Mouse (Mus musculus) forebrain, postnatal 0 days (tissue): ENCODE data around the gene Artn. TPM values are rescaled to one million over a fixed set of nuclear protein-coding genes. Genes with fewer than 3 reads are reported as not detected.

Experiments used
- ATAC-seq: fragments of 200-750 bp; cut with Nextera tagmentation; 2 replicates; pipeline ENCODE4 v1.8.0; 2017; ENCODE audit warnings: mild to moderate bottlenecking, moderate library complexity
- DNase-seq: peaks from one replicate; pipeline ENCODE4 v3.0.0-alpha.2; 2015
- H3K27ac ChIP-seq: fragments of 300-500 bp; sonication (generic); 2 replicates; pipeline ENCODE4 v1.5.1; 2014; ENCODE audit warnings: low read depth, mild to moderate bottlenecking, antibody characterized with exemption, low read length, moderate library complexity, mixed read lengths
- H3K27me3 ChIP-seq: fragments of 300-500 bp; sonication (generic); 2 replicates; pipeline ENCODE4 v1.6.1; 2014; ENCODE audit warnings: mild to moderate bottlenecking, low read length, mixed read lengths; ENCODE audit not compliant: insufficient read depth
- H3K36me3 ChIP-seq: fragments of 300-500 bp; sonication (generic); 2 replicates; pipeline ENCODE4 v1.6.1; 2014; ENCODE audit warnings: mild to moderate bottlenecking, moderate library complexity; ENCODE audit not compliant: insufficient read depth
- H3K4me1 ChIP-seq: fragments of 300-500 bp; sonication (generic); 2 replicates; pipeline ENCODE4 v1.6.1; 2014; ENCODE audit warnings: antibody characterized with exemption; ENCODE audit not compliant: insufficient read depth
- H3K4me2 ChIP-seq: fragments of 300-500 bp; sonication (generic); 2 replicates; pipeline ENCODE4 v1.6.1; 2014; ENCODE audit warnings: low read depth, mild to moderate bottlenecking, moderate library complexity
- H3K4me3 ChIP-seq: fragments of 300-500 bp; sonication (generic); 2 replicates; pipeline ENCODE4 v1.5.1; 2014; ENCODE audit warnings: low read depth, low read length, mixed read lengths
- H3K9ac ChIP-seq: fragments of 300-500 bp; sonication (generic); 2 replicates; pipeline ENCODE4 v1.6.1; 2014; ENCODE audit warnings: mild to moderate bottlenecking
- H3K9me3 ChIP-seq: fragments of 300-500 bp; sonication (generic); 2 replicates; pipeline ENCODE4 v1.6.1; 2016; ENCODE audit warnings: low read length
- CTCF ChIP-seq: sonication (generic); IDR thresholded peaks from 2 replicates; pipeline ENCODE4 v1.5.1; 2016; ENCODE audit warnings: antibody characterized with exemption, control low read depth, low read depth
- WGBS: fragments of 180-500 bp; shearing (Covaris S2); extraction: QIAGEN DNeasy Blood & Tissue Kit; methylation state at CpG from one replicate; pipeline ENCODE4 v1.1.7; 2014; 5-methylcytosine and 5-hydroxymethylcytosine counted together
- polyA plus RNA-seq: library from polyadenylated mRNA; unstranded; fragments of >200 nt; fragmentation: Nextera tagmentation; extraction: Ambion mirVana; gene quantifications from 2 replicates; pipeline ENCODE4 v1.2.1, GENCODE M21; 2015
- total RNA-seq: library from RNA; depleted of rRNA; stranded (reverse); fragments of >200 nt; gene quantifications from 2 replicates; pipeline ENCODE4 v1.2.3, GENCODE M21; 2014

The Artn gene
- total and polyA plus RNA-seq, 2 experiments from 2014 or later: 0.54 to 0.62 TPM

DNA sequence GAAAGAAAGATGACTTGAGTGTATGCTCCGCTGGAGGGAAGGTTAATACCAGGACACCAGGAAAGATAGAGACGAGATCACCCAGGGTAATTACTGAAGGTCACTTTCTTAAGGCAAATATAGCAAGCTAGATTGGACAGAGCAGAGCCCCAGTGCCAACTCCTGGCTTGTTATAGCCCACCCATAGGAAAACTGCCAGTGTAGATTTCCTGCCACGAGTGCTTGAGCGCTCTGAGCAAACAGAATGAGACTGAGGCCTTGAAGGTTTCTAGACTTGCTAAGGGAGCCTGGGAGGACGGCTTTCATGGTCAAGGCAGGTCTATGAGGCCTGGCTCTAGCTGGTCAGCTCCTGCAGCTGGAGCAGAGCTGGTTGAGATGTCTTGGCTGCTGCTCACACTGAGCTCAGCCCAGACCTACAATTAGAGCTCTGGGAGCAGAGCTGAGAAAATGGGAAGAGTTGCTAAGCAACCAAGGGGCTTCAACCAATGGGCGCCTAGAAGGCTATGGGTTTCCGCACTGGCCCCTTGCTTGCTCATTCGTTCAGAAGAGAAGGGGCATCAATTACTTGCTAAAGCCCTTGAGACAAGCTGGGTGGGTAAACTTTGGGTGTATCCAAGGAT lies 20.6 kb downstream of the Artn start:
- Histone ChIP-seq H3K27me3 (no peaks in the 10 kb centered on the region), H3K9me3 (no peaks in the 10 kb centered on the region), H3K4me2 (peak overlapping the region; percentile 47), H3K36me3 (peaks cover 30% of the 10 kb centered on the region), H3K4me3 (peak overlapping the region; percentile 24), H3K9ac (peak overlapping the region; percentile 37), H3K27ac (peak overlapping the region; percentile 86), H3K4me1 (peaks cover 42% of the 10 kb centered on the region)
- 27% methylated on average over 8 of the region's 8 CpGs for WGBS
- ATAC-seq (peak; percentile 95), DNase-seq (peak; percentile 76)
- TF ChIP-seq CTCF: no peak

GRCm38 (mm10) chr4:117906196-117906595 lies 23.4 kb downstream of the Artn start:
- TF ChIP-seq CTCF: no peak
- H3K4me3 ChIP-seq: no peak overlapping the region
- H3K9me3 ChIP-seq: no peaks in the 10 kb centered on the region
- DNase-seq: no peak
- H3K36me3 ChIP-seq: peaks cover 44% of the 10 kb centered on the region
- H3K9ac ChIP-seq: no peak overlapping the region
- no peak overlapping the region for H3K4me2 ChIP-seq
- WGBS: 83% methylated on average over 3 of the region's 3 CpGs
- no peak overlapping the region for H3K27ac ChIP-seq
- H3K27me3 ChIP-seq: no peaks in the 10 kb centered on the region
- ATAC-seq: no peak
- peaks cover 28% of the 10 kb centered on the region for H3K4me1 ChIP-seq

GRCm38 (mm10) chr4:117904761-117905160 lies 24.8 kb downstream of the Artn start:
- DNase-seq (no peak), ATAC-seq (no peak)
- no peak for TF ChIP-seq CTCF
- H3K4me1 ChIP-seq: peaks cover 19% of the 10 kb centered on the region
- H3K9ac ChIP-seq: no peak overlapping the region
- no peaks in the 10 kb centered on the region for H3K27me3 ChIP-seq
- no peak overlapping the region for H3K27ac ChIP-seq
- no peak overlapping the region for H3K4me2 ChIP-seq
- H3K9me3 ChIP-seq: no peaks in the 10 kb centered on the region
- H3K36me3 ChIP-seq: peaks cover 56% of the 10 kb centered on the region
- WGBS: 84% methylated on average over 8 of the region's 8 CpGs
- no peak overlapping the region for H3K4me3 ChIP-seq

DNA sequence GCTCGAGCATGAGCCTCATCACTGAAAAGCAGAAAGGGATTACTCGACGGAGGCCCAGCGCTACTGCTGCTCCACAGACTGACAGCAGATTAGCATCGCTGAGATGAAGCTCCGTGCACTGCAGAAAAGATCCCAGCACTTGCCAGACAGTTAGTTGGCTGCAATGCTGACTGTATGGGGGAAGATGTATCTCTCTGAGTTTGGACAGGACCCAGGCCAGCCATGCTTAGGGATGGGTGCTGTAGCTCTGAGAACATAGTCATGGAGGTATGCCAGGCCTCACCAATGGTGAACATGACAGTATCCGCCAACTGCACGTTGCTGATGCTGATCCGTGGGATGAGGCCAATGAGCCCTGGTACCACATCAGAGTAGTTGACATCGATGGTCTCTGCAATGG lies 25.5 kb downstream of the Artn start:
- no peak overlapping the region for H3K27ac ChIP-seq
- H3K36me3 ChIP-seq: peaks cover 63% of the 10 kb centered on the region
- H3K4me2 ChIP-seq: no peak overlapping the region
- no peaks in the 10 kb centered on the region for H3K27me3 ChIP-seq
- H3K9ac ChIP-seq: no peak overlapping the region
- ATAC-seq (peak; percentile 65), DNase-seq (no peak)
- peaks cover 15% of the 10 kb centered on the region for H3K4me1 ChIP-seq
- H3K4me3 ChIP-seq: no peak overlapping the region
- no peak for TF ChIP-seq CTCF
- 73% methylated on average over 10 of the region's 10 CpGs for WGBS
- no peaks in the 10 kb centered on the region for H3K9me3 ChIP-seq

- Histone ChIP-seq H3K4me1 (no peaks in the 10 kb centered on the region), H3K27ac (no peak overlapping the region), H3K27me3 (no peaks in the 10 kb centered on the region), H3K4me2 (no peak overlapping the region), H3K4me3 (no peak overlapping the region), H3K36me3 (peaks cover 91% of the 10 kb centered on the region), H3K9me3 (no peaks in the 10 kb centered on the region), H3K9ac (no peak overlapping the region)
- DNase-seq (no peak), ATAC-seq (no peak)
- no peak for TF ChIP-seq CTCF
- WGBS: 90% methylated on average over 3 of the region's 3 CpGs
Observed at GRCm38 (mm10) chr4:117898111-117898510, 31.5 kb downstream of the Artn start.

GRCm38 (mm10) chr4:117896031-117896430 lies 33.5 kb downstream of the Artn start:
- TF ChIP-seq CTCF: no peak
- H3K4me2 ChIP-seq: no peak overlapping the region
- no peaks in the 10 kb centered on the region for H3K27me3 ChIP-seq
- no peak overlapping the region for H3K4me3 ChIP-seq
- peaks cover 70% of the 10 kb centered on the region for H3K36me3 ChIP-seq
- WGBS: 98% methylated on average over 6 of the region's 6 CpGs
- no peak overlapping the region for H3K9ac ChIP-seq
- H3K27ac ChIP-seq: no peak overlapping the region
- ATAC-seq (no peak), DNase-seq (no peak)
- H3K9me3 ChIP-seq: no peaks in the 10 kb centered on the region
- H3K4me1 ChIP-seq: 0 out of 2 replicates have a peak, but pooled peaks cover 5% of the 10 kb centered on the region

- Histone ChIP-seq H3K4me2 (no peak overlapping the region), H3K9ac (no peak overlapping the region), H3K4me1 (0 out of 2 replicates have a peak, but pooled peaks cover 6% of the 10 kb centered on the region), H3K4me3 (no peak overlapping the region), H3K9me3 (no peaks in the 10 kb centered on the region), H3K27me3 (no peaks in the 10 kb centered on the region), H3K27ac (no peak overlapping the region), H3K36me3 (peaks cover 64% of the 10 kb centered on the region)
- ATAC-seq (no peak), DNase-seq (no peak)
- 84% methylated on average over 7 of the region's 7 CpGs for WGBS
- no peak for TF ChIP-seq CTCF
Observed at GRCm38 (mm10) chr4:117895339-117895738, 34.2 kb downstream of the Artn start.
